Mouse (Mus musculus) lung, postnatal 0 days (tissue): ENCODE measurements around the gene Gatad2b. TPM values are rescaled to one million over a fixed set of nuclear protein-coding genes. Genes with fewer than 3 reads are reported as not detected.

ENCODE experiments used
- ATAC-seq: fragments of 200-750 bp; cut with Nextera tagmentation; 2 replicates; pipeline ENCODE4 v1.8.0; 2017; ENCODE audit warnings: moderate library complexity
- DNase-seq: peaks from one replicate; pipeline ENCODE4 v3.0.0-alpha.2; 2016; ENCODE audit warnings: low spot score
- H3K27ac ChIP-seq: fragments of 300-500 bp; sonication (generic); 2 replicates; pipeline ENCODE4 v1.5.1; 2014; ENCODE audit warnings: antibody characterized with exemption, mild to moderate bottlenecking, low read length, mixed read lengths
- H3K27me3 ChIP-seq: fragments of 300-500 bp; sonication (generic); replicated peaks from 2 replicates; pipeline ENCODE4 v1.6.1; 2014; ENCODE audit warnings: low read length, mixed read lengths; ENCODE audit not compliant: insufficient read depth
- H3K36me3 ChIP-seq: fragments of 300-500 bp; sonication (generic); 2 replicates; pipeline ENCODE4 v1.6.1; 2014; ENCODE audit warnings: low read length, mixed read lengths; ENCODE audit not compliant: insufficient read depth
- H3K4me1 ChIP-seq: fragments of 300-500 bp; sonication (generic); 2 replicates; pipeline ENCODE4 v1.6.1; 2014; ENCODE audit warnings: antibody characterized with exemption, low read depth, low read length, mixed read lengths; ENCODE audit not compliant: insufficient read depth
- H3K4me2 ChIP-seq: fragments of 300-500 bp; sonication (generic); replicated peaks from 2 replicates; pipeline ENCODE4 v1.6.1; 2014; ENCODE audit warnings: low read depth, mild to moderate bottlenecking, low read length, moderate library complexity, mixed read lengths
- H3K4me3 ChIP-seq: fragments of 300-500 bp; sonication (generic); 2 replicates; pipeline ENCODE4 v1.5.1; 2014; ENCODE audit warnings: low read depth, low read length
- H3K9ac ChIP-seq: fragments of 300-500 bp; sonication (generic); replicated peaks from 2 replicates; pipeline ENCODE4 v1.6.1; 2014; ENCODE audit warnings: low read depth, mild to moderate bottlenecking
- H3K9me3 ChIP-seq: fragments of 300-500 bp; sonication (generic); 2 replicates; pipeline ENCODE4 v1.6.1; 2016; ENCODE audit warnings: low read length, mixed read lengths
- CTCF ChIP-seq: IDR thresholded peaks from 2 replicates; pipeline ENCODE4 v1.5.1; 2016; ENCODE audit warnings: antibody characterized with exemption, mild to moderate bottlenecking
- EP300 ChIP-seq: IDR thresholded peaks from 2 replicates; pipeline ENCODE4 v1.6.1; 2016; ENCODE audit warnings: antibody characterized with exemption, mild to moderate bottlenecking, control low read depth
- WGBS: fragments of 180-500 bp; shearing (Covaris S2); extraction: QIAGEN DNeasy Blood & Tissue Kit; methylation state at CpG from one replicate; pipeline ENCODE4 v1.1.7; 2014; 5-methylcytosine and 5-hydroxymethylcytosine counted together
- polyA plus RNA-seq: library from polyadenylated mRNA; unstranded; fragments of >200 nt; fragmentation: Nextera tagmentation; extraction: Ambion mirVana; gene quantifications from 2 replicates; pipeline ENCODE4 v1.2.1, GENCODE M21; 2015

The Gatad2b gene
- polyA plus RNA-seq, 1 experiment from 2014 or later = 9.2 TPM

- H3K27ac ChIP-seq = peak overlapping the region; percentile 98
- DNase-seq = peak; percentile 65
- 0 out of 2 replicates have a peak, but pooled peaks cover 7% of the 10 kb centered on the region for H3K4me1 ChIP-seq
- H3K9ac ChIP-seq = peak overlapping the region; percentile 62
- H3K9me3 ChIP-seq = no peaks in the 10 kb centered on the region
- H3K36me3 ChIP-seq = peaks cover 20% of the 10 kb centered on the region; the same call in 1 of the 2 replicates
- peak overlapping the region; percentile 77 for H3K4me2 ChIP-seq
- TF ChIP-seq EP300 = no peak
- TF ChIP-seq CTCF = no peak
- 17% methylated on average over 16 of the region's 16 CpGs for WGBS
- H3K4me3 ChIP-seq = peak overlapping the region; percentile 76
- no peak for ATAC-seq
- no peaks in the 10 kb centered on the region for H3K27me3 ChIP-seq
These were observed 26.8 kb upstream of the Gatad2b start for GRCm38 (mm10) chr3:90265932-90266741.

DNA sequence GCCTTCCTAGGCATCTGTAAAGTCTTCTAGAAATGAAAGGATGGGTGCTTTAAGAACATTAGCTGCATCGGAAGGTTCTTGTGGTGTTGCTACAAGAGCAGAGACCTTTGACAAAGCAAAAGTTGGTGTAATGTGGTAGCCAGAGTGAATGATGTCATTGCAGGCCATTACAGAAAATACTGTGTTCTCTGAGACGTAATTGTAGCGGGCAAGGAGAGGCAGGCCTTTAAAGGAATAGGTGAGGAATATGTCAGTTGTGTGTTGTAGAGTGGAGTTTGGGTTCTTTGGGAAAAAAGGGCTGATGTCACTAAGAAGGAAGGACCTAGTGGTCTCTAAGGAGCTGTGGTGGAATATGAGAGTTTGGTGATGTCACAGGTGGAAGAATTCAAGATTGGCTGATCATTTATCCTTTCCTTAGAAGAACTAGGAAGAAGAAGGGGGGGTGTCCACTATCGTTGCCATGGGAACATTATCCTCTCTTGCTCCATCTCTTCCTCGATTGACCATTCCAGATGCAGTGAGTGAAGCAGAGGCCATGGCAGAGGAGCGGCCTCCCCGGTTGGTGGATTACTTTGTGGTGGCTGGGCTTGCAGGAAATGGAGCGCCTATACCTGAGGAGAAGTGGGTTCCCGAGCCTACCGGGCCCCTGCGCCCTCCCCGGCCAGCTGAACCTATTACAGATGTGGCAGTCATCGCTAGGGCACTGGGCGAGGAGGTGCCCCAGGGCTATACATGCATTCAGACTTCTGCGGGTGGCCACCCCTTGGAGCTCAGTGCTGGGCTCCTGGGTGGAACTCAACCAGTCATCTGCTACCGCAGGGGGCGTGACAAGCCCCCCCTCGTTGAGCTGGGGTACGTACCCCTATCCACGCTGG, 25.8 kb upstream of the Gatad2b start:
- no peaks in the 10 kb centered on the region for H3K9me3 ChIP-seq
- TF ChIP-seq CTCF = no peak
- no peak for TF ChIP-seq EP300
- 0 out of 2 replicates have a peak overlapping the region, but pooled peaks have one; percentile 98 for H3K27ac ChIP-seq
- no peak overlapping the region; the same call in 1 of the 2 replicates for H3K4me2 ChIP-seq
- H3K9ac ChIP-seq = 0 out of 2 replicates have a peak overlapping the region, but pooled peaks have one; percentile 62
- 0 out of 2 replicates have a peak, but pooled peaks cover 7% of the 10 kb centered on the region for H3K4me1 ChIP-seq
- no peaks in the 10 kb centered on the region for H3K27me3 ChIP-seq
- ATAC-seq (no peak), DNase-seq (no peak)
- WGBS = 85% methylated on average over 20 of the region's 20 CpGs
- H3K4me3 ChIP-seq = no peak overlapping the region
- peaks cover 12% of the 10 kb centered on the region; the same call in 1 of the 2 replicates for H3K36me3 ChIP-seq

DNA sequence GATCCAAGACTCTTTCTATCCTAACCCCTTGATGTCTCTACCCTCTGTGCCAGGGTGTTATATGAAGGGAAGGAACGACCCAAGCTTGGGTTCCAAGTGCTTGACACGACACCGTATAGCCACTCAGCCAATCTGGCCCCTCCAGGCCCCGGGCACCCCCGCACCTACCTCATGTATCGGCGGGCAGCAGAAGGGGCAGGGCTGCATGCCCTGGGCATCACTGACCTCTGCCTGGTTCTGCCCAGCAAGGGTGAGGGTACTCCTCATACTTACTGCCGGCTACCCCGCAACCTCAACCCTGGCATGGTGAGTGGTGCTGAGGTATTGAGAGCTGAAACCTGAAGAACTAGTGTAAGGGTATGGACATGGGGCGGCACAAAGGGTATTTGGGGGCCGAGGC, 24.8 kb upstream of the Gatad2b start:
- Histone ChIP-seq H3K4me2 (no peak overlapping the region), H3K4me1 (0 out of 2 replicates have a peak, but pooled peaks cover 7% of the 10 kb centered on the region), H3K4me3 (no peak overlapping the region), H3K36me3 (peaks cover 7% of the 10 kb centered on the region), H3K27me3 (no peaks in the 10 kb centered on the region), H3K27ac (no peak overlapping the region), H3K9ac (no peak overlapping the region), H3K9me3 (no peaks in the 10 kb centered on the region)
- 94% methylated on average over 11 of the region's 11 CpGs for WGBS
- no peak for TF ChIP-seq EP300
- TF ChIP-seq CTCF = no peak
- no peak for ATAC-seq
- DNase-seq = no peak

GRCm38 (mm10) chr3:90268971-90269370, 24.0 kb upstream of the Gatad2b start:
- no peak for TF ChIP-seq CTCF
- TF ChIP-seq EP300 = no peak
- ATAC-seq (no peak), DNase-seq (no peak)

GRCm38 (mm10) chr3:90270784-90271183, 22.2 kb upstream of the Gatad2b start:
- 0 out of 2 replicates have a peak, but pooled peaks cover 7% of the 10 kb centered on the region for H3K4me1 ChIP-seq
- peaks cover 4% of the 10 kb centered on the region for H3K36me3 ChIP-seq
- no peak for ATAC-seq
- WGBS = 96% methylated on average over 8 of the region's 8 CpGs
- TF ChIP-seq CTCF (no peak), EP300 (no peak)
- H3K27ac ChIP-seq = no peak overlapping the region
- no peaks in the 10 kb centered on the region for H3K27me3 ChIP-seq
- no peaks in the 10 kb centered on the region for H3K9me3 ChIP-seq
- DNase-seq = no peak
- H3K4me2 ChIP-seq = no peak overlapping the region
- H3K4me3 ChIP-seq = no peak overlapping the region
- H3K9ac ChIP-seq = no peak overlapping the region

More at GRCm38 (mm10) chr3:90268971-90269370, 24.0 kb upstream of the Gatad2b start:
- no peaks in the 10 kb centered on the region for H3K9me3 ChIP-seq
- H3K36me3 ChIP-seq = no peaks in the 10 kb centered on the region; the same call in 1 of the 2 replicates
- H3K9ac ChIP-seq = no peak overlapping the region
- no peaks in the 10 kb centered on the region for H3K27me3 ChIP-seq
- H3K4me1 ChIP-seq = 0 out of 2 replicates have a peak, but pooled peaks cover 7% of the 10 kb centered on the region
- 90% methylated on average over 16 of the region's 16 CpGs for WGBS
- no peak overlapping the region for H3K4me3 ChIP-seq
- H3K27ac ChIP-seq = no peak overlapping the region
- H3K4me2 ChIP-seq = no peak overlapping the region

DNA sequence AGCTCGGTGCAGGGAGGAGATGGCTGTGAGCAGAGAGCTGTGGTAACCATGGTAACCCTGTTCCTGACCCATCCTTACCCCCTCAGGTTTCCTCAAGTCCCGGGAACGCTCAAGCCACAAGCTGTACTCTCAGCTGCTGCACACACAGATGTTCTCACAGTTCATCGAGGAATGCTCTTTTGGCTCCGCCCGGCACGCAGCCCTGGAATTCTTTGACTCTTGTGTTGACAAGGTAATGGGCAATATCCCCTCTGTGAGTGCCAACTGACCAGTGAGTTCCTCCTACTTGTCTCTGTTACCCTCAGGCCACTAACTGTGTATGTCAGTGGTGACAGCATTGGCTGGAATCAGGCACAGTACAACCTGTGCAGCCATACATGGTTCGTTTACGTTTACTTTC, 20.8 kb upstream of the Gatad2b start:
- DNase-seq (peak; percentile 23), ATAC-seq (peak; percentile 73)
- no peaks in the 10 kb centered on the region for H3K27me3 ChIP-seq
- 65% methylated on average over 9 of the region's 9 CpGs for WGBS
- H3K27ac ChIP-seq = no peak overlapping the region
- no peak overlapping the region for H3K4me2 ChIP-seq
- no peaks in the 10 kb centered on the region for H3K9me3 ChIP-seq
- H3K4me1 ChIP-seq = no peaks in the 10 kb centered on the region
- H3K4me3 ChIP-seq = no peak overlapping the region
- peaks cover 4% of the 10 kb centered on the region for H3K36me3 ChIP-seq
- no peak overlapping the region for H3K9ac ChIP-seq
- TF ChIP-seq EP300 (peak; percentile 69), CTCF (no peak)
